Mouse (Mus musculus) midbrain, embryonic 12.5 days (tissue): ENCODE data around the gene Gm498. TPM values are rescaled to one million over a fixed set of nuclear protein-coding genes. Genes with fewer than 3 reads are reported as not detected.

ENCODE experiments used
- ATAC-seq: fragments of 200-750 bp; cut with Nextera tagmentation; 2 replicates; pipeline ENCODE4 v1.8.0; 2017; ENCODE audit warnings: low read depth, moderate TSS enrichment, moderate library complexity; ENCODE audit not compliant: low FRiP score
- H3K27ac ChIP-seq: fragments of 300-500 bp; sonication (generic); replicated peaks from 2 replicates; pipeline ENCODE4 v1.5.1; 2016; ENCODE audit warnings: mild to moderate bottlenecking
- H3K27me3 ChIP-seq: fragments of 300-500 bp; sonication (generic); 2 replicates; pipeline ENCODE4 v1.6.1; 2016; ENCODE audit warnings: mild to moderate bottlenecking
- H3K36me3 ChIP-seq: fragments of 300-500 bp; sonication (generic); 2 replicates; pipeline ENCODE4 v1.6.1; 2016
- H3K4me1 ChIP-seq: fragments of 300-500 bp; sonication (generic); 2 replicates; pipeline ENCODE4 v1.6.1; 2016
- H3K4me2 ChIP-seq: fragments of 300-500 bp; sonication (generic); replicated peaks from 2 replicates; pipeline ENCODE4 v1.6.1; 2016; ENCODE audit warnings: mild to moderate bottlenecking, moderate library complexity
- H3K4me3 ChIP-seq: fragments of 300-500 bp; sonication (generic); 2 replicates; pipeline ENCODE4 v1.5.1; 2016; ENCODE audit warnings: mild to moderate bottlenecking
- H3K9ac ChIP-seq: fragments of 300-500 bp; sonication (generic); replicated peaks from 2 replicates; pipeline ENCODE4 v1.6.1; 2016; ENCODE audit warnings: mild to moderate bottlenecking, moderate library complexity
- H3K9me3 ChIP-seq: fragments of 300-500 bp; sonication (generic); 2 replicates; pipeline ENCODE4 v1.6.1; 2016; ENCODE audit warnings: mild to moderate bottlenecking
- WGBS: fragments of 180-500 bp; shearing (Covaris S2); methylation state at CpG from one replicate; pipeline ENCODE4 v1.1.7; 2016; 5-methylcytosine and 5-hydroxymethylcytosine counted together
- polyA plus RNA-seq: library from polyadenylated mRNA; unstranded; fragments of >200 nt; fragmentation: Nextera tagmentation; extraction: Ambion mirVana; gene quantifications from 2 replicates; pipeline ENCODE4 v1.2.1, GENCODE M21; 2016

The Gm498 gene
- polyA plus RNA-seq, 1 experiment from 2014 or later, result not detected

GRCm38 (mm10) chr7:143834316-143834715 is 32.3 kb upstream of the Gm498 start:
- H3K9me3 ChIP-seq, result no peaks in the 10 kb centered on the region
- H3K27me3 ChIP-seq, result no peaks in the 10 kb centered on the region
- no peak overlapping the region for H3K27ac ChIP-seq
- no peak for ATAC-seq
- H3K4me2 ChIP-seq, result no peak overlapping the region
- WGBS, result 94% methylated on average over 2 of the region's 2 CpGs
- H3K4me3 ChIP-seq, result no peak overlapping the region
- H3K36me3 ChIP-seq, result peaks cover 35% of the 10 kb centered on the region
- no peak overlapping the region for H3K9ac ChIP-seq
- H3K4me1 ChIP-seq, result peaks cover 36% of the 10 kb centered on the region

- Histone ChIP-seq H3K4me1 (peaks cover 36% of the 10 kb centered on the region), H3K4me3 (no peak overlapping the region), H3K27me3 (no peaks in the 10 kb centered on the region), H3K9me3 (no peaks in the 10 kb centered on the region), H3K9ac (no peak overlapping the region), H3K27ac (no peak overlapping the region), H3K36me3 (peaks cover 41% of the 10 kb centered on the region), H3K4me2 (no peak overlapping the region)
- WGBS, result 80% methylated on average over 3 of the region's 3 CpGs
- ATAC-seq, result no peak
These were observed 31.7 kb upstream of the Gm498 start for GRCm38 (mm10) chr7:143834972-143835371.

- ATAC-seq, result no peak
- Histone ChIP-seq H3K4me1 (peaks cover 12% of the 10 kb centered on the region), H3K4me3 (no peak overlapping the region), H3K27me3 (no peaks in the 10 kb centered on the region), H3K9me3 (no peaks in the 10 kb centered on the region), H3K9ac (no peak overlapping the region), H3K36me3 (peaks cover 66% of the 10 kb centered on the region), H3K27ac (no peak overlapping the region), H3K4me2 (no peak overlapping the region)
- WGBS, result 100% methylated on average over 3 of the region's 3 CpGs
These were observed 28.8 kb upstream of the Gm498 start for GRCm38 (mm10) chr7:143837705-143838358.

- peaks cover 4% of the 10 kb centered on the region; the same call in 1 of the 2 replicates for H3K4me1 ChIP-seq
- H3K9ac ChIP-seq, result no peak overlapping the region
- no peak overlapping the region for H3K4me3 ChIP-seq
- 94% methylated on average over 5 of the region's 5 CpGs for WGBS
- peaks cover 88% of the 10 kb centered on the region for H3K36me3 ChIP-seq
- no peaks in the 10 kb centered on the region for H3K9me3 ChIP-seq
- no peaks in the 10 kb centered on the region for H3K27me3 ChIP-seq
- H3K4me2 ChIP-seq, result no peak overlapping the region
- no peak overlapping the region for H3K27ac ChIP-seq
- no peak for ATAC-seq
These were observed 26.5 kb upstream of the Gm498 start for GRCm38 (mm10) chr7:143840121-143840520.

GRCm38 (mm10) chr7:143841301-143841700 is 25.3 kb upstream of the Gm498 start:
- Histone ChIP-seq H3K4me3 (no peak overlapping the region), H3K27me3 (no peaks in the 10 kb centered on the region), H3K9me3 (no peaks in the 10 kb centered on the region), H3K4me1 (no peaks in the 10 kb centered on the region), H3K4me2 (no peak overlapping the region), H3K36me3 (peaks cover 96% of the 10 kb centered on the region), H3K27ac (no peak overlapping the region), H3K9ac (no peak overlapping the region)
- 94% methylated on average over 8 of the region's 8 CpGs for WGBS
- no peak for ATAC-seq

GRCm38 (mm10) chr7:143848127-143848767 is 18.4 kb upstream of the Gm498 start:
- Histone ChIP-seq H3K27me3 (no peaks in the 10 kb centered on the region), H3K4me2 (no peak overlapping the region), H3K9me3 (no peaks in the 10 kb centered on the region), H3K27ac (no peak overlapping the region), H3K36me3 (peaks cover 59% of the 10 kb centered on the region), H3K9ac (no peak overlapping the region), H3K4me3 (no peak overlapping the region), H3K4me1 (no peaks in the 10 kb centered on the region)
- WGBS, result 92% methylated on average over 5 of the region's 5 CpGs
- no peak for ATAC-seq

- Histone ChIP-seq H3K36me3 (peaks cover 52% of the 10 kb centered on the region), H3K4me1 (no peaks in the 10 kb centered on the region), H3K4me3 (no peak overlapping the region), H3K27ac (no peak overlapping the region), H3K9me3 (no peaks in the 10 kb centered on the region), H3K9ac (no peak overlapping the region), H3K4me2 (no peak overlapping the region), H3K27me3 (no peaks in the 10 kb centered on the region)
- WGBS, result 92% methylated on average over 7 of the region's 8 CpGs
- no peak for ATAC-seq
These were observed 17.7 kb upstream of the Gm498 start for GRCm38 (mm10) chr7:143848768-143849482.

GRCm38 (mm10) chr7:143868874-143869273 is 2.2 kb downstream of the Gm498 start:
- Histone ChIP-seq H3K4me3 (no peak overlapping the region), H3K27me3 (no peaks in the 10 kb centered on the region), H3K9ac (no peak overlapping the region), H3K4me2 (no peak overlapping the region), H3K4me1 (no peaks in the 10 kb centered on the region), H3K27ac (no peak overlapping the region), H3K9me3 (peaks cover 6% of the 10 kb centered on the region; the same call in 1 of the 2 replicates), H3K36me3 (no peaks in the 10 kb centered on the region)
- WGBS, result 86% methylated on average over 4 of the region's 4 CpGs
- no peak for ATAC-seq

GRCm38 (mm10) chr7:143883717-143884116 is 17.1 kb downstream of the Gm498 start:
- Histone ChIP-seq H3K27ac (no peak overlapping the region), H3K9me3 (no peaks in the 10 kb centered on the region), H3K4me3 (no peak overlapping the region), H3K4me2 (no peak overlapping the region), H3K36me3 (no peaks in the 10 kb centered on the region), H3K27me3 (no peaks in the 10 kb centered on the region), H3K9ac (no peak overlapping the region), H3K4me1 (no peaks in the 10 kb centered on the region)
- ATAC-seq, result no peak
- 87% methylated on average over 6 of the region's 6 CpGs for WGBS

- no peak overlapping the region for H3K4me2 ChIP-seq
- no peak overlapping the region for H3K27ac ChIP-seq
- no peak overlapping the region for H3K4me3 ChIP-seq
- H3K27me3 ChIP-seq, result no peaks in the 10 kb centered on the region
- no peak for ATAC-seq
- no peaks in the 10 kb centered on the region for H3K4me1 ChIP-seq
- no peaks in the 10 kb centered on the region for H3K9me3 ChIP-seq
- no peak overlapping the region for H3K9ac ChIP-seq
- no peaks in the 10 kb centered on the region for H3K36me3 ChIP-seq
- 67% methylated on average over 2 of the region's 2 CpGs for WGBS
These were observed 24.5 kb downstream of the Gm498 start for GRCm38 (mm10) chr7:143891146-143891545.

GRCm38 (mm10) chr7:143892361-143892760 is 25.7 kb downstream of the Gm498 start:
- Histone ChIP-seq H3K27ac (no peak overlapping the region), H3K9ac (no peak overlapping the region), H3K27me3 (no peaks in the 10 kb centered on the region), H3K4me3 (no peak overlapping the region), H3K4me2 (no peak overlapping the region), H3K4me1 (no peaks in the 10 kb centered on the region), H3K9me3 (no peaks in the 10 kb centered on the region), H3K36me3 (no peaks in the 10 kb centered on the region)
- no peak for ATAC-seq
- 55% methylated on average over 2 of the region's 2 CpGs for WGBS

GRCm38 (mm10) chr7:143900667-143901066 is 34.0 kb downstream of the Gm498 start:
- no peak overlapping the region for H3K4me2 ChIP-seq
- H3K27ac ChIP-seq, result no peak overlapping the region
- no peak overlapping the region for H3K9ac ChIP-seq
- WGBS, result 18% methylated on average over 2 of the region's 2 CpGs
- no peaks in the 10 kb centered on the region for H3K9me3 ChIP-seq
- no peaks in the 10 kb centered on the region for H3K4me1 ChIP-seq
- no peaks in the 10 kb centered on the region for H3K36me3 ChIP-seq
- no peak overlapping the region for H3K4me3 ChIP-seq
- peaks cover 5% of the 10 kb centered on the region; the same call in 1 of the 2 replicates for H3K27me3 ChIP-seq
- no peak for ATAC-seq
